Mouse (Mus musculus): ENCODE measurements at regions not wholly inside any gene's neighbourhood (a gene's known extent, or its start where the extent isn't known, plus 50 kb on each side); places are given as distances from the start of the nearest gene placed in this dataset.

DNA sequence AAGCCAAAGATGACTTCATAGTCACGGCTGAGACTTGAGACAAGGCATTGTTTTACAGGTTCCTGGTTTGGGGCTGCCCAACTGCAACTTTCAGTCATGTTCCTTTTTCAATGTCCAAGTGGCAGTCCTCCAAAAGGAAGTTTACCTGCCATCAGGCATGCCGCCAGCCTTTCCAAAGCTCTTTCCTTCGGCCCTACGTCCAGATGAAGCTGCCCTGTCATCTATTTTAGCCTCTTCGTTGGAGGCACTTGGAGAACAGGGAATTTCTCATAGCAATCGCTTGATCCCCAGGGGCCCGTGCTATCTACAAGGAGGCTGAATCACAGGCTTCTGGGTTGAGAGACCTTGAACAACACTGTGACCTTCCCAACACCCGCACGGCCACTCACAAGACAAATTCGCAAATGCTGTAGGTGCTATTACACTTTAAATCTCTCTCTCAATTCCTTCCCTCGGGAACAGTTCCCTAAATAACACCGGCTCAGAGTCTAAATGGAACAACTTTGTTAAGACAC is 468.4 kb downstream of the Efna5 start:
- peak; percentile 22 for DNase-seq (ENCODE audit: low read depth)
- TF ChIP-seq POLR2A (IDR thresholded peaks at IDR 0.05; ENCODE audit: borderline replicate concordance, extremely low read depth, insufficient read depth, insufficient read length, poor library complexity, severe bottlenecking) (no peak), CTCF (IDR thresholded peaks at IDR 0.05; ENCODE audit: borderline replicate concordance, extremely low read depth, insufficient read depth, insufficient read length) (no peak)

DNA sequence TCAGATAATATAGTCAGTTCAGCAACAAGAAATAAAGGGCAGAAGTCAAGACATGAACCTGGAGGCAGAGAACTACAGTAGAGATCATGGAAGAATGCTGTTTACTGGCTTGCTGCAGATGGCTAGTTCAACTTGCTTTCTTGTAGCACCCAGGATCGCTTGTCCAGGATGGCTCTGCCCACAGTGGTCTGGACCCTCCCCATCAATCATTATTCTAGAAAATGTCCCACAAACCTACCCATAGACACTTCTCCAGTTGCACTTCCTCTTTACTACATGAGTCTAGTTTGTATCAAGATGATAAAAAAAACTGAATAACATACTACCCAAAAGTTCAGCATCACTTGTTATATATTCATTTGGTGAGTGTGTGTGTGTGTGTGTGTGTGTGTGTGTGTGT is 477.4 kb downstream of the Efna5 start:
- no peak for TF ChIP-seq POLR2A (IDR thresholded peaks at IDR 0.05; ENCODE audit: borderline replicate concordance, extremely low read depth, insufficient read depth, insufficient read length, poor library complexity, severe bottlenecking)
- TF ChIP-seq CTCF (IDR thresholded peaks at IDR 0.05; ENCODE audit: borderline replicate concordance, extremely low read depth, insufficient read depth, insufficient read length) = no peak
- DNase-seq (ENCODE audit: low read depth) = no peak

DNA sequence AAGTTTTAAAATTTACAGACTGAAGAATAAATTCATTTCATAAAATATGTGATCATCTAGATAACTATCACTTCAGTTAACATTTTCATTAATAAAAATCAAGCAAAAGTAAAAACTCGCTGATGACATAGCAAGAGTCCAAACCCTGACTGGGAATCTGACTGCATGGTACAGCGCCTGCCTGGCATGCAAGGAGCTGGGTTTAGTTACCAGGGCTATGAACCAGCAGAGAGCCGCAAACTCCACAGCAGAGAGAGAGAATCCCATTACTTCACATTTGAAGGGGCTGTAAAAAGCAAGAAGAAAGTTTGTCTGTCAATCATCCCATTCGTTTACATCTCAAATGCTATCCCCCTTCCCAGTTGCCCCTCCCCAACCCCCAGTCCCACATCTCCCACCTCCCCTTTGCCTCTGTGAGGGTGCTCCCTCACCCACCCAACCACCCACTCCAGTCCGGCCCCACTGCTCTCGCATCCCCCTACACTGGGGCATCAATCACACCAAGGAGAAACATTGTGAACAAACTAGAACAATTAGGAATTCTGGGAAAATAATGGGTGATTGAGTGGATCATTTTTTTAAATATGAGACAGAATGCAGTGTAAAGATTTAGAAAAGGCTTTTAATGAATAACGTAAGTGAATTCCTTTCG is 487.6 kb downstream of the Efna5 start:
- DNase-seq (ENCODE audit: low read depth) = no peak
- TF ChIP-seq POLR2A (IDR thresholded peaks at IDR 0.05; ENCODE audit: borderline replicate concordance, extremely low read depth, insufficient read depth, insufficient read length, poor library complexity, severe bottlenecking) (no peak), CTCF (IDR thresholded peaks at IDR 0.05; ENCODE audit: borderline replicate concordance, extremely low read depth, insufficient read depth, insufficient read length) (no peak)

DNA sequence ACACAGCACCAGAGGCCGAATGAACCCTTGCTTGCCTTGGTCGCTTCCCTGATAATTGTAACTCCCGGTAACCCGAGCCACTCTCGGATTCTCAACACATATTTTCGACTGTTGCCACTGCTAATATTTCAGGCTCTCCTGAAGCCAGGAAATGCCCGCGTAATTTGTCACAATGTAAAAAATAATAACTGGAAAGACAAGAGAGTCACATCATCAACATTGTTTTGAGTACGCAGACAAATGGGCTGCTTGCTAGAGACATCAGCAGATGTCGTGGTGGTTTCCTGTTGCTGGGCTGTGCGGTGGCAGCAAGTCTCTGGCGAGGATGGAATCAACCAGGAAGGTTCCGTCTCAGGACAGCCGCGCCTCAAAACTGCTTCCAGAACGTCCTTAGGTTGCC is 497.1 kb downstream of the Efna5 start:
- TF ChIP-seq POLR2A (IDR thresholded peaks at IDR 0.05; ENCODE audit: borderline replicate concordance, extremely low read depth, insufficient read depth, insufficient read length, poor library complexity, severe bottlenecking) (no peak), CTCF (IDR thresholded peaks at IDR 0.05; ENCODE audit: borderline replicate concordance, extremely low read depth, insufficient read depth, insufficient read length) (no peak)
- no peak for DNase-seq (ENCODE audit: low read depth)

DNA sequence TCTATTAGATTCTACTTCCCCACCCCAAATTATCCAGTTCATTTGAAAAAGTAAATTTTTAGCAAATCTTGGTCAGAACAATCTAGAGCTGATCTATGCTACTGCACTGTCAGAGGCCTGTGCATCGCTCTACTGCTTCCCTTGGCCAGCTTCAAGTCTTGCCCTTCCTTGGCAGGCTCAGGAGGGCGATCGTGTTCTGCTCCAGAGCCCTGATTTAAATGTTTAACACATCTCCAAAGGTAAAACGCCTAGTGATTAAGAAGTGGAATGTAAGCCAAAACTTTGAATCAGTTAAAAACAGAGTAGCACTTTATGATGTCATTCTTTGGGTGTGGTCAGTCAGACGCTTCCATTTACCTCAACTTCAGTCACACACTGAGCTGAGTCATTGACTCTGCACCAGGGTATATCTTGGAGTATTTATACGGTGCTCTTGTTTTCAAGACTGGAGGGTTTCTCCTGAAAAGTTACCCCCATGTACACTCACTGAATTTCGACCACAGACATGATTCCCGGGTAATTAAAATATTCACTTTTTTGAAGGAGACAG is 502.2 kb downstream of the Efna5 start:
- no peak for DNase-seq (ENCODE audit: low read depth)
- TF ChIP-seq POLR2A (IDR thresholded peaks at IDR 0.05; ENCODE audit: borderline replicate concordance, extremely low read depth, insufficient read depth, insufficient read length, poor library complexity, severe bottlenecking) (no peak), CTCF (IDR thresholded peaks at IDR 0.05; ENCODE audit: borderline replicate concordance, extremely low read depth, insufficient read depth, insufficient read length) (no peak)

DNA sequence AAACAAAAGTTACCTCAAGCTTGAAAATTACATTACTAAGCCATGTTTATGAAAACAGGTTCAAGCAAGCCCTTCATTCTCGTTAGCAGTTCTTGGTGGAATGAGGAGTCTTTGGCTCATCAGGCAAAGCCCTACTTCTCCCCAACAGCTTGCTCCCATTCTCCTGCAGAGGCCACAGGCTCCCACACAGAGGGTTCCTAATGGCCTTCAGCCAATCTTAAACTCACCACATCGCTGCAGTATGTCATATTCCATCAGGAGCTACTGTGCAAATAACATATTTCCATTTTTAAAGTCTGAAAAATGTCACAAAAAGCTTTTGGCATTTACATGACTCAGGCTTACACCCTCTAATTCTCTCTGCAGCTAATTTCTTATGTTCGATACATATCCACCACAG is 512.0 kb downstream of the Efna5 start:
- DNase-seq (ENCODE audit: low read depth) = no peak
- TF ChIP-seq POLR2A (IDR thresholded peaks at IDR 0.05; ENCODE audit: borderline replicate concordance, extremely low read depth, insufficient read depth, insufficient read length, poor library complexity, severe bottlenecking) = no peak
- TF ChIP-seq CTCF (IDR thresholded peaks at IDR 0.05; ENCODE audit: borderline replicate concordance, extremely low read depth, insufficient read depth, insufficient read length) = no peak

DNA sequence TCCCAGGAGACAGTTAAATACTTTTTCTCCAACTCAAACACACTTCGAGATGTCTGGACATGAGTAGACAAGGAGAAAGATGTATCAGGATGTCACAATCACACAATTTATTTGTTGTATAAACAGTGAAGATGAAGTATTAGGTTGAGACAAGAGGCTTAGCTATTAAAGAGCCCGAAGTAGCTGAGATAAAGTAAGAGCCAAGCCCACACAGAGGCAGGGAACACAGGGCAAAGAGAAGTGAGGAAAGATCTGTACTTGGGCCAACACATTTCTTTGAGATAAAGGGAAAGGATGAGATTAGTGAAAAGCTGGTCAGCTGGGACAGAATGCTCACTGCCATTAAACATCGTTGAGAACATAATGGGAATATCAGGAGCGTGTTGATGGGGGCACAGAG is 513.2 kb downstream of the Efna5 start:
- DNase-seq (ENCODE audit: low read depth) = no peak
- TF ChIP-seq CTCF (IDR thresholded peaks at IDR 0.05; ENCODE audit: borderline replicate concordance, extremely low read depth, insufficient read depth, insufficient read length) (no peak), POLR2A (IDR thresholded peaks at IDR 0.05; ENCODE audit: borderline replicate concordance, extremely low read depth, insufficient read depth, insufficient read length, poor library complexity, severe bottlenecking) (no peak)

DNA sequence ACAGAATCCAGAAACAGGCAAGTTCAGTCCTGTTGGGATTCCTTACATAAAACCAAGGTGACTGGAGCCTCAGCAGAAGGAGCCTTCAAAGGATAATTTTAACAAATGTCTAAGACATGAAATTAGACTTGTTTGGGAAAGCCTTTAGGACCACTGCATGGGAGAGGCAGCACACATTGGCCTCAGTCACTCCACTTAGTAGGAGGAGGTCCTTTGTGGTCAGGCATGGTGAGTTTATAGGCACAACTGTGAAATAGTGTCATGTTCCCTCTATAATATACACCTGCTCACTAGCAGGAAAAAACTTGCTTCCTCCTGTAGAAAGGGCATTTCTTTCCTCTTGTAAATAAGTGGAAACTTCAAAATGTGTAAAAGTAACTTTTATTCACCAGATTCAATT is 522.8 kb downstream of the Efna5 start:
- DNase-seq (ENCODE audit: low read depth) = no peak

DNA sequence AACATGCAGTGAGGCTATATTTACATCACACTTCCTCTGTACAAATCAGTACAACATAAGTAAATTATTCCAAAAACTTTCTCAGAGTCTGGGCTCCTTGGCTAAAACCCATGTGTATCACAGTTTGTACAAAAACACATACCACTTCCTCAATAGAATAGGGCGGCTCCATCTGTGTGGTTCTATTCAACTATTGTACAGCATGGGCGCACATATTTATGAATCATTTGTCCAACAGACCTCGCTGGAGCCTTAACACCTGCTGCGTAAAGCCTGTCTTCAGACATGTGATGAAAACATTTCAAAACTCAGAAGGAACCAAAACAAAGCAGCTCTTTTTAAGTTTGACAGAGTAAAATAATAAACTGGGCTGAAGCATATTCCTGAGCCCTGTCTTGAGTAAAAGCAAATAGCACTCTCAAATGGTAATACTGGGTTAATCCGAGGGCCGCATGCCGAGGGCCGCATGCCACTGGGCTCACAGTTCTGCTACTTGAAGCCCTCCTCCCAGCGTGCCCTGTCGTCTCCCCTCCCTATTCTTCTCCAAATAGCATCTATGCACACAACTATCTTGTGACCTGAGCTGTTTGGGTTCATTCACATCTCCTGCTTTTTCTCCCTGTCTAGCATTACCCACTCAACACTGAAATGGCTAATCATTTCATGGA is 543.1 kb downstream of the Efna5 start:
- DNase-seq (ENCODE audit: low read depth) = peak; percentile 91
- TF ChIP-seq CTCF (IDR thresholded peaks at IDR 0.05; ENCODE audit: borderline replicate concordance, extremely low read depth, insufficient read depth, insufficient read length) (no peak), POLR2A (IDR thresholded peaks at IDR 0.05; ENCODE audit: borderline replicate concordance, extremely low read depth, insufficient read depth, insufficient read length, poor library complexity, severe bottlenecking) (no peak)

More for the DNA sequence above, 522.8 kb downstream of the Efna5 start:
- no peak for TF ChIP-seq POLR2A (IDR thresholded peaks at IDR 0.05; ENCODE audit: borderline replicate concordance, extremely low read depth, insufficient read depth, insufficient read length, poor library complexity, severe bottlenecking)
- TF ChIP-seq CTCF (IDR thresholded peaks at IDR 0.05; ENCODE audit: borderline replicate concordance, extremely low read depth, insufficient read depth, insufficient read length) = no peak

DNA sequence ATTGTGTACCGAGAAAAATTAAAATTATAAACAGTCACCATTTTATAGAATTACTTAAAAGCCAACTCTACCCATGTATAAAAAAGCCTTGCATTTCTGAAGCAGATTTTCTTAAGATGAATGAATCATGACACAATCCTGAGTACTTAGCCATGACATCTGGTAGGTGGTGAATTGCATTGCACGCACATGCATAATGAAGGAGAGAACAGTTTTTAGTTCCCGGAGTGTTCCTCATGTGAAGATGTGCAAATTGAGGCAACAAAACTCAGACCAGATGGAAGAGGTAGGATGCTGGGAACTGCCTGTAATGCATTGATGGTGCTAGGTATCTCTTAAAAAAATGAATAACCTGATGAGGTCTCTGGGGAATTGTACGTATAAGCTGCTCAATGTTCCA is 550.9 kb downstream of the Efna5 start:
- DNase-seq (ENCODE audit: low read depth) = peak; percentile 17
- TF ChIP-seq CTCF (IDR thresholded peaks at IDR 0.05; ENCODE audit: borderline replicate concordance, extremely low read depth, insufficient read depth, insufficient read length) = no peak
- no peak for TF ChIP-seq POLR2A (IDR thresholded peaks at IDR 0.05; ENCODE audit: borderline replicate concordance, extremely low read depth, insufficient read depth, insufficient read length, poor library complexity, severe bottlenecking)

DNA sequence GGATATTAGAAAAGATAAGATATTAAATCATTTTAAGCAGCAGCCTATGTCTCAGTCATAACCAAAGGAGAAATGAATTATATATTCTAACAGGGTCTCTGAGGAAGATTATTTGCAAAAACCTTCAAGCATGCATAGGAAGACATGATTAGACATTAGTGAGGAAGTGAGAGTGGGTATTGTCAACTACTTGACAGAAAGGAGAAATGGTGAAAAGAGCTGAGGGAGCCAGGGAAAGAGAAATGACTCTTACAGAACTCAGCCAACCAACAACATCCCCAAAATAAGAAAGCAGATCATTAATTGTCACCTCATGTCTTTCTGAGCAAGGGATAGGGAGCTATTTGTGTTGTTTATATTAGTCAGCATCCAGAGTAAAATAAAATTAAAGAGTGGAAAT is 554.3 kb downstream of the Efna5 start:
- TF ChIP-seq POLR2A (IDR thresholded peaks at IDR 0.05; ENCODE audit: borderline replicate concordance, extremely low read depth, insufficient read depth, insufficient read length, poor library complexity, severe bottlenecking) (no peak), CTCF (IDR thresholded peaks at IDR 0.05; ENCODE audit: borderline replicate concordance, extremely low read depth, insufficient read depth, insufficient read length) (no peak)
- DNase-seq (ENCODE audit: low read depth) = no peak
